Mouse (Mus musculus): ENCODE measurements around the gene Asic2.

- TF ChIP-seq TAL1 (IDR thresholded peaks at IDR 0.05; ENCODE audit: low read length): no peak
- no peak for TF ChIP-seq GATA1 (IDR thresholded peaks at IDR 0.05; ENCODE audit: low read length)
These were observed 357.8 kb downstream of the Asic2 start for GRCm38 (mm10) chr11:81610506-81610905.
